Mouse (Mus musculus) kidney, postnatal 25 days (tissue): ENCODE results near the gene Dynlrb2.

Source experiments
- DNase-seq, 2 experiments: peaks; one replicate each; pipeline ENCODE4 v3.0.0; 2021; ENCODE audit warnings: mixed read lengths in 2 of 2

Gene Dynlrb2

DNA sequence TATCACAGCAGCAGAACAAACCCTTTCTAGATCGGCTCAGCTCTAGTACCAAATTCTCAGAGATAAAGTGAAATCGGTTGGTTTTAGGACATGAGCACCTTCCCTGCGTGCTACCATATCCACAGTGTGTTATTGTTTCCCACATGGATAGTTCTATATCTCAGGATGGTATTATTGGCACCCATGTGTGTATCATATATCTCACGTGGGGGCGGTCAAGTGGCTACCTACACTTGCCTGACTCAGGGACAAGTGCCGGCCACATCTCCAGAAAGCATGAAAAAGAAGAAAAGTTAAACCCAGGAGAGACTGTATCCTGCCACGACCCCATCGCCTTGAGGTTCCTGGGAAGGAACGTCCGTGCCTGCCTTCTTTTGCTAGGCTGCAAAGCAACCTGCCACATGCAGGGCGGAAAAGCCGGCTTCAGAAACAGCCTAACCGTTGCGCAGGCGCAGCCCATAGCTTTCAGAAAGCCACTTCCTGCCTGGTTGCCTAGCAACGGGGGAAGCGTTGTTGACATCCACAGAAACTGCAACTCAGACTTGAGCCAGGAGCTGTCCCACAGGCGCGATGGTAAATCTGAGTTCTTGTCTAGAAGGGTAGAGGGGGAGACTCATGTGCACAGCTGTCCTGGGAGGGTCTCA lies at the start of gene Dynlrb2:
Dynlrb2 (plus strand) TSS at position 498 of the 644 bp plus-strand sequence.
- peak; percentile 96 for DNase-seq

DNA sequence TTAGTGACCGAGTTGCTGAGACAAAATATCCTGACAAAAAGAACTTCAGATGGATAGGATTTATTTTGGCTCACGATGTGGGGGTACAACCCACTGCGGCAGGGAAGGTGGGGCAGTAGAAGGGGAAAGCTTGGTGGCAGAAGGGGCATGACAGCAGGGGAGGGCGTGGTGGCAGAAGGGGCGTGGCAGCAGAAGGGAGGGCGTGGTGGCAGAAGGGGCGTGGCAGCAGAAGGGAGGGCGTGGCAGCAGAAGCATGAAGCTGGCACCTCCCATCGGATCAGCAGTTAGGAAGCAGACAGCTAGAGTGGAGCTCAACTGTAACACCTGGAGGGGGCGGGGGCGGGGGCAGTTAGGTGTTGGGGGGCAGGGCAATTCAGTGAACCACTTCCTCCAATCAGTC lies 46.2 kb upstream of the Dynlrb2 start:
- no peak for DNase-seq

DNA sequence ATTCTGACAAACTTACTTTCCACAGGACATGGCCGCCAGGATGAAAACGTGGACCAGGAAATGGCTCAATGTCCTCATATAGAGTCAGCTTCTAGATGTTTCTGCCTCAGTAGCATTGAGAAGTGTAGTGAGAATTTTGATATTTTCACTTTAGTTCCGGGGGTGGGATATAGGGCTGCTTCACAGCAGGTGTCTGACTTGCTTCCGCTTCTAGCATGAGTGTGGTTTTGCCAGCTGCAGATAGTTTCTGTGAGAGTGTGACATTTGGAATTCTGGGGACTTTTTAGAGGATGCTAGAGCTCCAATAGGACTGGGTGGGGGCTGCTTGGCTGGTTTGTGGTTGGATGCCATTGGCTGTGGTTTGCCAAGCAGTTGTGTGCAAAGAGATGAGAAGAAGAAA lies 43.3 kb upstream of the Dynlrb2 start:
- no peak for DNase-seq

DNA sequence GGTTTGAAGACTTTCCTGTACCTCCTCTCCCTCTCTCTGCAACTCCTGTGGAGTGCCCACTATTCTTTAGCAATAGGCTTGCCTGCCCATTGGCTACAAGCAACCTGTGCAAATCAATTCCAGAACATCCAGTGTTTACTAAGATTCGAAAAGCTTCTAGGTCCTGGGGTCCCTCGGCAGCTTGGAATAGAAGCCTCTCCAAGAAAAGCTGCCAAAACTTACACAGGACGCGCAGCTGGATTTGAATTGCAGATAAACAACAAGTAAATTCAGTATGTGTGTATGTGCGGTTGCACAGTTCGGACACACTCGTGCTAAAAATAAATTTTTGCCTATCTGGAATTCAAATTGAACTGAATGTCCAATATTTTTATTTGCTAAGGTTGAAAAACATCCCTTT lies 38.2 kb upstream of the Dynlrb2 start:
- no peak for DNase-seq

GRCm38 (mm10) chr8:116467027-116467426 lies 37.7 kb upstream of the Dynlrb2 start:
- no peak for DNase-seq

DNA sequence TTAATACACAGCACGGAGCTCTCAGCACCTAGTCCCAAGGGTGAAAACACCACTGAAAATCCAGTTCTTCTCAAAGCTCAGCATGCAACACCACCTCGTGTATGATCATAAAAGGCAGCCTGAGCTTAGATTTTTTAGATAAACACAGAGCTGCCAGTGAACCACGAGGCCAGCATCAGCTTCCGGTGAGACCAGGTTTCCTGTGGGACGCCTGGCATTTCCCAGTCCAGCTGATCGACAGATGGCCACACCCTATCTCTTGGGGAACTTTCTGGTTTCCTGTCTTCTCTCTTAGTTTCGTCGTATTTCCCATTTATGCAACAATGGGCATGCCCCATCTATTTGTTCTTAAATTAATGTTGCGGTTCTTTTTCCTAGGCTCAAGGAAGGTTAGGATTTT lies 26.8 kb upstream of the Dynlrb2 start:
- peak in 1 of 2 experiments; percentile 40 for DNase-seq

GRCm38 (mm10) chr8:116478681-116479080 lies 26.1 kb upstream of the Dynlrb2 start:
- DNase-seq = no peak

GRCm38 (mm10) chr8:116480894-116481293 lies 23.9 kb upstream of the Dynlrb2 start:
- peak; percentile 43 to 79 for DNase-seq

- DNase-seq = no peak
Measured at GRCm38 (mm10) chr8:116482738-116483137, 22.0 kb upstream of the Dynlrb2 start.

- peak in 1 of 2 experiments; percentile 23 for DNase-seq
Measured at GRCm38 (mm10) chr8:116484087-116484486, 20.7 kb upstream of the Dynlrb2 start.

DNA sequence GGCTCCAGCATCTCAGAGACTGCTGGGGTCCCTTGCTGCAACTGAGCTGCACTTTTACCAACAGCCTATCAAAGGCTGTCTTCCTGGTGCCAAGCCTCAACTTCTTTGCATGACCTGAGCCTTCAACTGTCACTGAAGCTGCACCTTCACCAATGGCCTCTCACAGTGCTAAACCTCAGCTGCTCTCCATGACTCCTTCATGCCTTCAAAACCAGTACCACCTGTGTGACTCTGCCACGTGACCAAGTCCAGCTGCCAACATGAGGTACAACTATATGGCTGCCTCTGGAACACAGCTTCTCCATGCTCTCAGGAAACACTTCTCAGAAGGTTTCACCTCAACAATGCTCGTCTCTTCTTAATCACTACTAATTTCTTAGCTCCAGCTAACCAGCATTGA lies 16.2 kb upstream of the Dynlrb2 start:
- DNase-seq = no peak

DNA sequence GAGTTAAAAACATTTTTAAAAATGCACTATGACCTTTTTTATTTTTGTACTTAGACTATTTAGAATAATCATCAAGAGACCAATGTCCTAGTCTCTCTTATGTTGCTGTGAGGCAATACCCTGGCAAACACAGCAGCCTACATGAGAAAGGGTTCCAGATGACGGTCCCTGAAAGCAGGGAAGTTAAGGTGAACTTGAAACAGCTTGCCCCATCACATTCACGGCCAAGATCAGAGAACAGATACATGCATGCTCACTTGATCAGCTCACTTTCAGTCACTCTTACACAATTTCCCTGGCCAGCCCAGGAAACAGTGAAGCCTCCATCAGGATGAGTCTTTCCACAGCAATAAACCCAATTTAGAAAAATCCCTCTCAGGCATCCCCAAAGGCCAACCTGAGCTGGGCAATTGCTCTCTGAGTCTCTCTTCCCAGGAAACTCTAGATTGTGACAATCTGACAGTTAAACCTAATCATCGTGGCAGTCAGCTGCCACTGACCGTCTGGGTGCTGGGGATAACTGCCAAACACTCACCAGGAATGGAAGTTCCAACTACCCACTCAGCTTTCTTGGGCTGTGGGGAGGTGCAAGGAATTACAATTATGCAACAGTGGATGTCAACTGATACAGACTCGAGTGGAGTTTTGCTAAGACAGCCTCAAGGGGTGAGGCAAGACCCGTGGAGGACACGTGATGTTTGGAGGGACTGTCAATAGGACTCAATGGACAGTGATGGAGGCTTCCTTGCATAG lies 4.5 kb upstream of the Dynlrb2 start:
- no peak for DNase-seq

- DNase-seq = no peak
Measured at GRCm38 (mm10) chr8:116508721-116509120, 3.9 kb downstream of the Dynlrb2 start.

- DNase-seq = no peak
Measured at GRCm38 (mm10) chr8:116509247-116509646, 4.5 kb downstream of the Dynlrb2 start.

- no peak for DNase-seq
Measured at GRCm38 (mm10) chr8:116519676-116520075, 14.9 kb downstream of the Dynlrb2 start.

DNA sequence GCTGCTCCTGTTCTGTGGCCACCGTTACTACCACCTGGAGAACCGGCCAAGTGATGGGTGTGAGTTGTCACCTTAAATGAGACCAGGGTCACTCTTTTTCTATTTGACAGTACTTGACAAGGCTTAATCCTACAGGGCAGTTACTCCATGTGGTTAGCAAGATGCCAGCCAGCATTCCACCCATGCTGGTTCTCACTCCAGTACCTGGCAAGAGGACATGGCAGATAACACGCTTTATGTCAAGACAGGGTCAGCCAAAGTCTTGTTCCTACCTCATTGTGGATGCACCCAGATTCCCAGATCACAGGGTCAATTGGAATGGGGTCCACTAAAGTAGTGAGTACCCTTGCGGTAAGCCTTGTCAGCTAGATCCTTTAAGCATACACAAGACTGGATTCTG lies 16.4 kb downstream of the Dynlrb2 start:
- no peak for DNase-seq

GRCm38 (mm10) chr8:116521641-116522040 lies 16.9 kb downstream of the Dynlrb2 start:
- DNase-seq = no peak

DNA sequence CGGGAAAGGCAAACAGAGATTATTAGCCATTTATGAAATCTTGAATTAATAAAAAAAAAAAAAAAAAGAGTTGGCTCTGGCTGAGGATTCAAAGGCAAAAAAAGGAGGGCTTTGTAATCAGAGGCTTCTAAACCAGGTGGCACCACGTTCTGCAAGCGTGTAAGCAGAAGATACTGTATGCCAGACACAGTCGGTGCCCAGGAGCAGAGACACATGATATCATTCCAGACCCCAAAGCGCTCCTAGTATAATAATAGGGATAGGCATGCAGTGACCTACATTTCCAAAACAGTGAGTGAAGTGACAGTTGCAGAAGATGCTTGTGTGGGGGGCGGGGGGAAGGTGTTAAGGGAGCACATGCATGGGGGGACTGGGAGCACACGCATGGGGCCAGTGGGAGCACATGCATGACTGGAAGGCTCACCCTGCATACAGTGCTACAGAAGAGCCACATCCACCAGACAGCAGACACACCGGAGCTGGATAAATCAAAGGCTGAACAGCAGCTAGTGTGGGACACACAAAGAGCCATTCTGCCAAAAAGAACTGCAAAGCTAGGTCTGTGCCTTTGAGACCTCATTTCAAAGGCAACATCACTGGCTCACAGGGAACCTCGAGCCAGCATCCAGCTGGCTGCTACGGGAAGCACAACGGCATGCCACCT lies 17.5 kb downstream of the Dynlrb2 start:
- DNase-seq = no peak

- DNase-seq = no peak
Measured at GRCm38 (mm10) chr8:116524915-116525314, 20.1 kb downstream of the Dynlrb2 start.

DNA sequence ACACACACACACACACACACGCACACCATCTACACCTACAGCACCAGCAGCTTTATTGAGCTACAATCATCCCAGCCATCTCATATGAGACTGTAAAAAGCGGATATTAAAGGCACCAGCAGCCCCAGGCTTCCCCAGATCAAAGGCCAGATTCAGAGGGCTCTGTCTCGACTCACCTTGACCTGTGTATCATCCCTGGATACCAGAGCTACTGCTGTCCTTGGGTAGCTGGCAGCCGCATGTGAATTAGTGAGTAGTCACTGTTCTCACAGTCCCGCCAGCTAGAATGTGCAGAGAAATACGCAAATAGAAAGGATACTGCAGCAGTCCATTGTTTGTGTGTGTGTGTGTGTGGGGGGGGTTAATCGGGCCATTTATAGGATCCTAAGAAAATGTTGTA lies 24.0 kb downstream of the Dynlrb2 start:
- no peak for DNase-seq

- peak in 1 of 2 experiments; percentile 8 for DNase-seq
Measured at GRCm38 (mm10) chr8:116533081-116533480, 28.3 kb downstream of the Dynlrb2 start.

- no peak for DNase-seq
Measured at GRCm38 (mm10) chr8:116536786-116537185, 32.0 kb downstream of the Dynlrb2 start.

DNA sequence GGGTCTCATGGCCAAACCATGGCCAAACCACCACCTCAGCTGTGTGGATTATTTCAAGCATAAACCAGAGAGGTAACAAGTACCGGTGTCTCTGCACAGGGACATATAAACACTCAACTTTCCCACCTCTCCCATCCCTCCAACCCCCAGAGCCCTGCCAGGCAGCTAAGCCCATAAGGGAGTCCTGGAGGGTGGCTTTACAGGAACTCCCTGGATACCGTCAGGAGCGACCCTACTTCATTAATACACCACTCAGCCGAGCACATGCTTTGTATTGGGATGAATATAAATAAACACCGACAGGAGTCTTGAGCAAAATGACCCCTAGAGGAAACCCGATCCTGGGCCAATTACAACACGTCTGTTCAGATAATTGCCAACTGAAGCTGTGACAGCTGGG lies 34.0 kb downstream of the Dynlrb2 start:
- no peak for DNase-seq

- DNase-seq = no peak
Measured at GRCm38 (mm10) chr8:116540136-116540535, 35.4 kb downstream of the Dynlrb2 start.
